Mouse (Mus musculus): ENCODE measurements at regions not wholly inside any gene's neighbourhood (a gene's known extent, or its start where the extent isn't known, plus 50 kb on each side); places are given as distances from the start of the nearest gene placed in this dataset.

GRCm38 (mm10) chr14:24983279-24983678 is 475.7 kb upstream of the Zmiz1 start:
- DNase-seq (ENCODE audit: low read depth) = no peak
- TF ChIP-seq POLR2A (IDR thresholded peaks at IDR 0.05; ENCODE audit: borderline replicate concordance, extremely low read depth, insufficient read depth, insufficient read length, poor library complexity, severe bottlenecking) = no peak
- TF ChIP-seq CTCF (IDR thresholded peaks at IDR 0.05; ENCODE audit: borderline replicate concordance, extremely low read depth, insufficient read depth, insufficient read length) = peak; percentile 51; the same call in 1 of the 2 replicates

GRCm38 (mm10) chr14:24985806-24986359 is 473.1 kb upstream of the Zmiz1 start:
- DNase-seq (ENCODE audit: low read depth) = no peak
- TF ChIP-seq CTCF (IDR thresholded peaks at IDR 0.05; ENCODE audit: borderline replicate concordance, extremely low read depth, insufficient read depth, insufficient read length) (no peak), POLR2A (IDR thresholded peaks at IDR 0.05; ENCODE audit: borderline replicate concordance, extremely low read depth, insufficient read depth, insufficient read length, poor library complexity, severe bottlenecking) (no peak)

GRCm38 (mm10) chr14:24986404-24986803 is 472.6 kb upstream of the Zmiz1 start:
- TF ChIP-seq POLR2A (IDR thresholded peaks at IDR 0.05; ENCODE audit: borderline replicate concordance, extremely low read depth, insufficient read depth, insufficient read length, poor library complexity, severe bottlenecking) (no peak), CTCF (IDR thresholded peaks at IDR 0.05; ENCODE audit: borderline replicate concordance, extremely low read depth, insufficient read depth, insufficient read length) (no peak)
- DNase-seq (ENCODE audit: low read depth) = no peak

- TF ChIP-seq POLR2A (IDR thresholded peaks at IDR 0.05; ENCODE audit: borderline replicate concordance, extremely low read depth, insufficient read depth, insufficient read length, poor library complexity, severe bottlenecking) = no peak
- 0 out of 2 replicates have a peak, but pooled peaks have one; percentile 5 for TF ChIP-seq CTCF (IDR thresholded peaks at IDR 0.05; ENCODE audit: borderline replicate concordance, extremely low read depth, insufficient read depth, insufficient read length)
- peak; percentile 91 for DNase-seq (ENCODE audit: low read depth)
These were observed 465.0 kb upstream of the Zmiz1 start for GRCm38 (mm10) chr14:24993751-24994658.

- TF ChIP-seq POLR2A (IDR thresholded peaks at IDR 0.05; ENCODE audit: borderline replicate concordance, extremely low read depth, insufficient read depth, insufficient read length, poor library complexity, severe bottlenecking) (no peak), CTCF (IDR thresholded peaks at IDR 0.05; ENCODE audit: borderline replicate concordance, extremely low read depth, insufficient read depth, insufficient read length) (no peak)
- DNase-seq (ENCODE audit: low read depth) = peak; percentile 74
These were observed 463.8 kb upstream of the Zmiz1 start for GRCm38 (mm10) chr14:24995226-24995625.

GRCm38 (mm10) chr14:24997786-24998509 is 461.0 kb upstream of the Zmiz1 start:
- no peak for TF ChIP-seq POLR2A (IDR thresholded peaks at IDR 0.05; ENCODE audit: borderline replicate concordance, extremely low read depth, insufficient read depth, insufficient read length, poor library complexity, severe bottlenecking)
- TF ChIP-seq CTCF (IDR thresholded peaks at IDR 0.05; ENCODE audit: borderline replicate concordance, extremely low read depth, insufficient read depth, insufficient read length) = no peak
- DNase-seq (ENCODE audit: low read depth) = peak; percentile 85

GRCm38 (mm10) chr14:24999008-24999572 is 459.9 kb upstream of the Zmiz1 start:
- TF ChIP-seq POLR2A (IDR thresholded peaks at IDR 0.05; ENCODE audit: borderline replicate concordance, extremely low read depth, insufficient read depth, insufficient read length, poor library complexity, severe bottlenecking) = no peak
- no peak for DNase-seq (ENCODE audit: low read depth)

GRCm38 (mm10) chr14:25005241-25005946 is 453.6 kb upstream of the Zmiz1 start:
- no peak for TF ChIP-seq CTCF (IDR thresholded peaks at IDR 0.05; ENCODE audit: borderline replicate concordance, extremely low read depth, insufficient read depth, insufficient read length)
- TF ChIP-seq POLR2A (IDR thresholded peaks at IDR 0.05; ENCODE audit: borderline replicate concordance, extremely low read depth, insufficient read depth, insufficient read length, poor library complexity, severe bottlenecking) = no peak
- DNase-seq (ENCODE audit: low read depth) = no peak

- TF ChIP-seq POLR2A (IDR thresholded peaks at IDR 0.05; ENCODE audit: borderline replicate concordance, extremely low read depth, insufficient read depth, insufficient read length, poor library complexity, severe bottlenecking) (no peak), CTCF (IDR thresholded peaks at IDR 0.05; ENCODE audit: borderline replicate concordance, extremely low read depth, insufficient read depth, insufficient read length) (no peak)
These were observed 447.1 kb upstream of the Zmiz1 start for GRCm38 (mm10) chr14:25011926-25012325.

GRCm38 (mm10) chr14:25015288-25016238 is 443.4 kb upstream of the Zmiz1 start:
- no peak for TF ChIP-seq POLR2A (IDR thresholded peaks at IDR 0.05; ENCODE audit: borderline replicate concordance, extremely low read depth, insufficient read depth, insufficient read length, poor library complexity, severe bottlenecking)
- TF ChIP-seq CTCF (IDR thresholded peaks at IDR 0.05; ENCODE audit: borderline replicate concordance, extremely low read depth, insufficient read depth, insufficient read length) = peak; percentile 6; the same call in 1 of the 2 replicates
- peak; percentile 94 for DNase-seq (ENCODE audit: low read depth)

More at GRCm38 (mm10) chr14:25011926-25012325, 447.1 kb upstream of the Zmiz1 start:
- no peak for DNase-seq (ENCODE audit: low read depth)

All from brain, embryonic 14.5 days (tissue).